Mouse (Mus musculus): ENCODE results near the gene Olfr543.
"Not testable (repeated sequence)": the region's sequence is repeated elsewhere in the genome, so short reads cannot be mapped to it uniquely, and the experiment has no call there.

Gene Olfr543

DNA sequence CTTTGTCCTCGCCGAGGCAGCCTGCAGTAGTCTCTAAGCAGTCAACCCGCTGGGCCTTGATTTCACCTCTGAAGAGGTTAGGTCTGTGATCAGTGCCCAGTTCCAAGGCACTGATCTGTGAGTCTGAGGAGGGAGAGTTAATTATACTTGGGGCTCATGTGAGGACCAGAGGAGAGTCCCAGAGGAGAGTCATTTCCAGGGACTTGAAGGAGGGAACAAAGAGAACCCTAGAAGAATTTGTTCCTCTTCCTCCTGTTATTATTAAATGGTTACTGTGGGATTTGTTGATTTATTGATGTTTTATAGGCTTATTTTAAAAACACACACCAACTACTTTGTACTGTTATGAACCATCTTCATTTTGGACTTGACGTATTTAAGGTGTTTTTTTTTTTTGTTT, at the start of gene Olfr543:
Olfr543 (minus strand) TSS at position 101 of the 400 bp plus-strand sequence.
- no peak for DNase-seq

DNA sequence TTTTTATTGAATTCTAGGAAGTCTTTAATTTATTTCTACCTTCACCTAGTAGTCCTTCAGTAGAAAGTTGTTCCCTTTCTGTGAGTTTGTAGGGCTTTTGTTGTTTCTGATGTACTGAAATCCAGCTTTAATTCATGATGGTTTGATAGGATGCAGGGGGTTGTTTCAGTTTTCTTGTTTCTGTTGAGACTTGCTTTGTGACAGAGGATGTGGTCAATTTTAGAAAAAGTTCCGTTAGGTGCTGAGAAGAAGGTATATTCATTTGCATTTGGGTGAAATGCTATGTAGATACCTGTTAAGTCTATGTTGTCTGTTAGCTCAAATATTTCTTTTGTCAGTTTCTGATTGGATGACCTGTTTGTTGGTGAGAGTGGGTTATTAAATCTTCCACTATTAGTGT, 47.6 kb upstream of the Olfr543 start:
- DNase-seq = no peak

DNA sequence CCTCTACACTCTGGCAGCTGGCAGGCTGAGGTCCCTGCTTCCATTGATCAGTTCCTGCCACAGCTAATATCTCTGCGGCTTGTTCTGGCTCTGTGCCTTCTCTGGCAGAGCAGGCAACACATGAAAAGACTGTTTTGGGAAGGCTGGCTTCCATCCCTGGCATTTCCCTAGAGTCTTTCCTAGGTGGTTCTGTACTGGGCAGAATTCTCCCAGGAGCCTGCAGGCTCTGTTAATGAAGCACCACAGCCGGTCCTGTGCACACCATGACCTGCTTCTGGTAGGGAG, 35.5 kb upstream of the Olfr543 start:
- no peak for DNase-seq

DNA sequence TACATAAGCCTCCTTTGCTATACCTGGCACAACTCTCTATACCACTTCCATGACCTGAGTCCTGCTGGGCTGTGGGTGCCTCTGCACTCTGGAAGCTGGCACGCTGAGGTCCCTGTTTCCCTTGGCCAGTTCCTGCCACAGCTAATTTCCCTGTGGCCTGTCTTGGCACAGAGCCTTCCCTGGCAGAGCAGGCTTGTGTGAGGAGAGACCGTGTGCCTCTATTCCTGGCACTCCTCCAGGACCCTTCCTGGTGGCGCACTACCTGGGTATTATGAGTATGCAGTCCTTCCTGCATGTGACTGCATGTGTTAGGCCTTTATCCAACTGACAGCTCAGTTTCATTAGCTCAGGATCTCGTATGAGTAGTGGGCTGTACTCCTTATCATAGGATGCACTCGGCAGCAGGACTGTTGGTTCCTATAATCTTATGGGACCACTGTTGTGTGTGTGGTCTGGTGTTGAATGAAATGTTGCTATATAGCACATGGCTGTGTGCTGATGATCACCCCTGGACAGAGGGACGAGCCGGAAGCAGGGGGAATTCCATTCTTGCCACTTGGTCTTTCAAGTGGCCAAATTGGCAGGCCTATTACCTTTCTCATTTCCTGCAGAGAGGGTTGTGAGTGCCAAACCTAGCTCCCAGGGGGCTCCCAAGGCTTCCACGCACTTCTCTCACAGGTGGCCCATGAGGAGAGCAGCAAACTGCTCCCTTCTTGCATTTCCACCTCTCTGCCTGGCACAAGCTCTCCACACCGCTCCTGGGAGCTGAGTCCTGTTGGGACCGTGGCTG, 35.0 kb upstream of the Olfr543 start:
- peak; percentile 21 for DNase-seq

DNA sequence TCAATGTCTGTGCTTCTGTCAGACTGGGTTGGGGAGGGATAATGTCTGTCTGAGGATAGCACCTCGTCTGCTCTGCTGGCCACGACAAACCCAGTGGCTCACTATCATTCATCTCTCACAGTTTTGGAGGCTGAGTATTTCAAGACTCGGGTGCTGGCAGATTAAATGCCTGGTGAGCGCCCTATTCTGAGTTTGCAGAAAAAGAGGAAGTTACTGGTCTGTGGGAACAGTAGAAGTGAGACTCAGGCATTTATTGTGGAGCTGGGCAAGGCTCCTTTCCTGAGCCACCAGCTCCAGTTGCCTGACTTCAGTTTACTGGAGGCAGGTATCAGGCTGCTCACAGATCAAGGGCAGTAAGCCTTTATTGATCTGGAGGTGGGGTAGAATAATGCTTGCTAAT, 32.7 kb upstream of the Olfr543 start:
- DNase-seq = no peak

DNA sequence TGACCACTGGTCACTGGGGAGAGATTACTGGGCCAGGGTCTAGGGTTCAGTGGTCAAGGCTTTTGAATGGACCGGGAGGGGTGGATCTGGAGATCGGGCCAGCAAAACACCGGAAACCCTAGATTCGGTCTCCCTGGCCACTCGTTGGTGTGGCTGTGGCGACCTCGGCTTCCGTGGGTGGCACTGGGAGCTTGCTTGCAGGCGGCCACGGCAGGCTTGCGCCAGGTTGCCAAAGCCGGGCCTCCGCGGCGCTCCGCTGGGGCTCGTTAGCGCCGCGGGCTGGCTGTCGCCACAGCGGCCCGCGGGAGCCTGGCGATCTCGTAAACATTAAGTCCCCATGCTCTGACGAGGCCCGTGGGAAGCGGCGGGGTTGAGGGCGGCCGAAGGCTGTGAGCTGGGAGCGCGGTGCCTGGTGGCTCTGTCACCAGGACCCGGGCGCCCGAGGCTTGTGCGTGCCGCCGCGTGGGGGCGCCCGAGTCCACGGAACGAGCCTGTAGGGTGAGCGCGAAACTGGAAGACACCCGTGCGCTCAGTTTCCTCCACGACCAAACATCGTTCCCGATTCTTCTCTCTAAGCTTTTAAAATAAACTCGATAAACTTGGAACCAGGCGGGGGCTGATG, 31.4 kb upstream of the Olfr543 start:
- DNase-seq = peak; percentile 85

DNA sequence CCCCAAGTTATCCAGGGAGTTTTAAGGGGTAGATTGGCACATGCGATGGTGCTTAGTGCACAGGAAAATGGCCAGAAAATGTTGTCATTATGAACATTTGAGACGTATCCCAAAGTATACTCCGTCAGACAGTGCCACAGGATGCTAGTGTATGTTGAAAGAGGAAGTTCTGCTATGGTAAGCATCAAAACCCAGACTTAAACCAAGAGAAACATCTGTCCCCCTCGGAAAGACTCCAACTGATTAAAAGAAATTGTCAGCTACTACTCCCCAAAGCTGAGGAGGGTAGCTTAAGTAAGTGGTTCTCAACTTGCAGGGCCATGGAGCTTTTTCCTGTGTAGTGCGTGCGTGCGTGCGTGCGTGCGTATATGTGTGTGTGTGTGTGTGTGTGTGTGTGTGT, 30.4 kb upstream of the Olfr543 start:
- no peak for DNase-seq

DNA sequence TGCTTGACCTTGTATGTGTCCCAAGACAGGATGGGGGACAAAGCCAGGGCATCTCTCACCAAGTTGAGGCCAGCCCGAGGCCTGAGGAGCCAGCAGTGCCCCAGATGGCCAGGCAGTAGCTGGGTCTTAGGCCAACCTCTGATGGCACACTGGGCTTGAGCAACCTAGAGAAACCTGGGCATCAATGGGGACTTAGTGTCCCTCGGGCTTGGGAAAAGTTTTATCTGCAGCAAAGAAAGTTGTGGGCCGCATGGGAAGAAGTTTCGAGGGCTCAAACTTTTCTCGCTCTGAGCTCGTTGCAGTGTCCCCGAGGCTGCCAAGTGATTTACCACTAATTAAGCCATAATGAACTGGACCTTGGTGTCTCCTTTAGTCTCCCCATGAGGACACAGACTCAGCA, 28.2 kb upstream of the Olfr543 start:
- DNase-seq = no peak

DNA sequence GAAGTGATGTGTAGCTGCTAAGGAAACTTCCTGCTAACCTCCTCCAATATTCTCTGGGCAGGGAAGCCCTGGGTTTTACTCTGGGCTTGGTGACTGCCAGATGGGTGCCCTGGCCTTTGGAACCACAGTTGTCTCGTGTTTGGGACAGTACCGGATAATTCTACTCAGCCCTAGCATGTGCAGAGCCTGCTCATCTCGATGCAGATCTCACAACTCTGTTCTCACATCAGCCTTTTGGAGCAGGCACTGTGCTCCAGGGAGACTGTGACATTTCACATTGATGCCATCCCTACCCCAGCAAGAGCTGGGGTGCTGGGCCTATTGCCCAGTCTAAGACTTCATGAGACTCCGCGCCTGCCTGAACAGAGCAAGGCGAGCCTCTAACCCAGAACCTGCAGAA, 27.2 kb upstream of the Olfr543 start:
- no peak for DNase-seq

DNA sequence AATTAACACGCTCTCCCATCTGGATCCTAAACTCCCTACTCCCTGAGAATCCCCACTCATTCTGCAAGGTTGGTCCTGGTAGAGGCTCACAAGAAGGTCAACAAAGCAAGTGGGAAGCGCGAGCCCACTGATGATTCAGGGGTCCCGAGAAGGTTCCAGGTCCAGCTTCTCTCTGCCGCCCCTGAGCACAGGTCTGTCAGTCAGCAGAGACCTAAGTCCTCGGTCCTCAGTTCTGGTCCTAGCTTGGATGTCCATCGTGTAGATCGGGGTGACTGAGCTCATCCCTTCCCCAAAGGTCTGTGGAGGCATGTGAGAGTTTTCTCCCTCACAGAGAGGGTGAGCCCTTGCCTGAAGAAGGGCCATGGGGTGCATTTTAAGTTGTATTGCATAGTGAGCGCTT, 26.6 kb upstream of the Olfr543 start:
- DNase-seq = no peak

DNA sequence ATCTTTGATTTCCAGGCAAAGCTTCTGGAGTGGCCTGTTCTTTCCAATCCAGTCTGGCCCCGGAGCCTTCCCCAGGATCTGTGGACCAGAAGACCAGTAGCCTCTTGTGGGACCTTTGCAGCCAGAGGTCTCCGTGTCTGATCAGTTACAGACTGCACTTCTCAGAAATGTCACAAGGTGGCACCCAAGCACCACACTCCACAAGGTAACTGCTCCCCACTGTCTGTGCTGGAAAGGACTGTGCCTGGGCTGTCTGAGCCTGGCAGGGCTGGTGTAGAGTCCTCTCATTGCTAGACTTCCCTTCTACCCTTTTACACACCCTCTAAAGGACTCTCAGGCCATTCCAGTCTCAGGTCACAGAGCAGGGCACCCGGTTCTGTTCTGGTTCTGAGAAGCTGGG, 25.4 kb upstream of the Olfr543 start:
- DNase-seq = peak; percentile 86

DNA sequence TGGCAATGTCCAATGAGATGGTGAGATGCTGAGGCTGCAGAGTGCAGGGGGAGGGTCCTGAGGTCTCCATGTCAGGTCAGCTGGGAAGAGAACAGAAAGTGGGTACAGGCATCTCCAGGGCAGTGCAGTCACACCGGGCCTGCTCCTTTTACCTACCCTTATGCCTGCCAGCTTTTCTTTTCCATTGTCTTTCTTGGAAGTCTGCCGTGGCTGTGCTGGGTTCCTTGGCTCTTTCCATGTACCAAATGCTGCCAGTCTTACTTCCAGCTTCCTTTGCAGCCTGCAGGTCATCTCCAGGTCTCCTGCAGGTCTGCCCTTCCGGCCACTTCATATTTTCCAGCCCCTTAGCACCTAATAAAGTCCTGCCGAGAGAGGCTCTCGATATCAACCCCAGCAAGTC, 20.5 kb upstream of the Olfr543 start:
- no peak for DNase-seq

DNA sequence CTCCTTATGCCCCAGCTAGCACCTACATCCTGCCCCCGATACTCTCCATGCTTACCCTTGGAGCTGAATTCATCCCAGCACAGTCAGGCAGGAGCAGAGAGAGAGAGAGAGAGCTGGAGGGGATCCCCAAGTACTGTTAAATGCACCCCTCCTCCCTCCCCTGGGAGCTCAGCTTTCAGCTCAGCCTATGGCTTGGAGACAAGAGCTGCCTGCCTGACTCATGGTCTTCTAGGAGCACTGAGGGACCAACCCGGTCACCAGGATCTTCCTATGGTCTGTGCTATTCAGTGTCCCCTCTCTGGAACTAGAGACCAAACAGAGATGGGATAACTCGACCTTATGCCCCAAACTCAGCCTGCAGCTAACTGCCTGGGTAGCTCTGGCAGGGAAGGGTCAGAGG, 18.0 kb upstream of the Olfr543 start, which contains the start of gene Olfr545:
Olfr545 (minus strand) TSS at position 101 of the 400 bp plus-strand sequence.
- no peak for DNase-seq

DNA sequence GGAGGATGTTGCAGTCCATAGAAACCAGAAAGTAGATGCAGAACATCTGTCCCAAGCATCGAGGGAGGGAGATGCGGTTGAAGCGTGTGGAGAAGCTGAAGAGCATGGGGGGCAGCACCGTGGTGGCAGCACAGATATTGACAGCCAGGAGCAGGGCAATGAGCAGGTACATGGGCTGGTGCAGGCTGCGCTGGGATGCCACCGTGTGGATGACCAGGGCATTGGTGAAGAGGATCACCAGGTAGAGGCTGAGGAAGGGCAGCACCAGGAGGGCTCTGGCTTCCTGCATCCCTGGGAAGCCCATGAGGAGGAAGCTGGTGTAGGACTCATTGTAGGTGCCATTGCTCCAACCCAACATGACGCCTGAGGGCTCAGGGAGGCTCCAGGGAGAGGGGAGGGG, 12.9 kb upstream of the Olfr543 start:
- DNase-seq = not testable (repeated sequence)

DNA sequence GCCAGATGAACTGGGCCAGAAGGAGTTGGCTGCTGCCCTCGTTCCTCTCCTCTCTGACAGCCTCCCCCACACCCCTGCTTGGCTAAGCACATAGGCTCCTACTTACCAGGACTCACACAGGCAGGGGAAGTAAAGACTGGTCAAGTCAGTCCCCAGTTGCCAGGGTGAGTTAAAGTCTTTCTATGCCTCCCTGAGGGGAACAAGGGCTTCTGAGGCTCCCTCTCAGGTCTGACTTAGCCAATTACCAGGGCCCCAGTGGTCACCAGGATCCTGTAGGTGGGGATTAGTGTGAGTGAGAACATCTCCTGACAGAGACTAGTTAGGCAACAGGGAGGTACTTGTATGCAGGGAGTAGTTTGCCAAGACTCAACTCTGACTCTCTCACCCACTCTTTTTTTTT, 6.7 kb upstream of the Olfr543 start, which contains the start of gene Olfr544:
Olfr544 (minus strand) TSS at position 153 of the 400 bp plus-strand sequence.
- DNase-seq = no peak

DNA sequence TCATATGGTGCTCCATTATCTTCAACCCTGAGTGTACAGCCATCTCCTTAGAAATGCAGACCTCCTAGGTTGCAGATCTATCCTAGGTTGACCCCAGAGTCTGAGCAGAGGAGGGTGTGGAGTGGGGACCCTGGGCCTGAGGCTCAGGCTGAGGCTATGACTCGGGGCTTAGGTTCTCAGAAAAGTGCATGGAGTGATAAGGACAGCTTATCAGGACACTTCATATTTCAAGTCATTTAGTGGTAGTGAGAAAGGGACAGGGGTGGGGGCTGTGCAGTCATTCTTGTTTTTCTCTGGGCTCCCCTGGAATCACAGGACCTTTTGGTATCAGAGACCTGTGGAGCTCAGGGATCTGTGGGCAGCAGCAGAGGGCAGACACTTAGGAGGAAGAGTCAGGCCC, 4.6 kb upstream of the Olfr543 start:
- DNase-seq = no peak

DNA sequence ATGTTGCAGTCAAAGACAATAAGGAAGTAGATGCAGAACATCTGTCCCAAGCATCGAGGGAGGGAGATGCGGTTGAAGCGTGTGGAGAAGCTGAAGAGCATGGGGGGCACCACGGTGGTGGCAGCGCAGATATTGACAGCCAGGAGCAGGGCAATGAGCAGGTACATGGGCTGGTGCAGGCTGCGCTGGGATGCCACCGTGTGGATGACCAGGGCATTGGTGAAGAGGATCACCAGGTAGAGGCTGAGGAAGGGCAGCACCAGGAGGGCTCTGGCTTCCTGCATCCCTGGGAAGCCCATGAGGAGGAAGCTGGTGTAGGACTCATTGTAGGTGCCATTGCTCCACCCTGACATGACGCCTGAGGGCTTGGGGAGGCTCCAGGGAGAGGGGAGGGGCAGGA, 3.3 kb upstream of the Olfr543 start:
- DNase-seq = not testable (repeated sequence)

DNA sequence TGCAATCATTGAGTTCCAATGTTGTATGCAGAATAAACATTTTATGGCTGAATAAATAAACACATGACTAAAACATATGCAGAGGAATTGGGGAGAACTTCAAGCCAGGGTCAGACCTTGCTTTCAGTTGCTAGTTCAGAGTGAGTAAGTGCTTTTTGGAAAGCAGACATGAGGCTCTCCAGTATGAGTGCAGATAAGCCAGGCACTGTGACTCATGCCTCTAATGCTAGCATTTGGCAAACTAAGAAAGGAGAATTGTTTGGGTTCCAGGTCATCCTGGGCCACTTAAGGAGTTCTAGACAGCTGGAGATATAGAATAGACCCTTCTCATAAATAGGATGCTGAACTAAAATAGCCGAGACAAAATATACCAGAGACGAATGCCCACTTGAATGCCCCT, 2.2 kb upstream of the Olfr543 start:
- DNase-seq = peak; percentile 21

DNA sequence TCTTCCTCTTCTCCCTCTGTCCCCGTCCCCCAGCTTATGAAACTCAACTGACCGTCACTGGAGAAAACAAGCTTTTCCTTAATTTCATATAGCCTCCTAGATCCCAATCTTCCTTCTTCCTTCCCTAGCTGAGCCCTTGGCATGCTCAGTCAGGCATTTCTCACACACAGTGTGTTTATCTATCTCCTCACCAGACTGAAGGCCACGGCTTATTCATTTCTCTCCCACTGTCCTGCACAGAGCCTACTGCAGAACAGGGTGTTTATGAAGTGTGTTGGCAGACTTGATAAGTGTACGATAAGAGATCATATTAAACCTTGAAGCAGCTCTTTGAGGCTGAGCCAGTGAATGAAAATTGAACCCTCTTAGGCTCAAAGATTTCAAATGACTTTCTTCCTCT, 658 bp downstream of the Olfr543 start:
- DNase-seq = peak; percentile 10

DNA sequence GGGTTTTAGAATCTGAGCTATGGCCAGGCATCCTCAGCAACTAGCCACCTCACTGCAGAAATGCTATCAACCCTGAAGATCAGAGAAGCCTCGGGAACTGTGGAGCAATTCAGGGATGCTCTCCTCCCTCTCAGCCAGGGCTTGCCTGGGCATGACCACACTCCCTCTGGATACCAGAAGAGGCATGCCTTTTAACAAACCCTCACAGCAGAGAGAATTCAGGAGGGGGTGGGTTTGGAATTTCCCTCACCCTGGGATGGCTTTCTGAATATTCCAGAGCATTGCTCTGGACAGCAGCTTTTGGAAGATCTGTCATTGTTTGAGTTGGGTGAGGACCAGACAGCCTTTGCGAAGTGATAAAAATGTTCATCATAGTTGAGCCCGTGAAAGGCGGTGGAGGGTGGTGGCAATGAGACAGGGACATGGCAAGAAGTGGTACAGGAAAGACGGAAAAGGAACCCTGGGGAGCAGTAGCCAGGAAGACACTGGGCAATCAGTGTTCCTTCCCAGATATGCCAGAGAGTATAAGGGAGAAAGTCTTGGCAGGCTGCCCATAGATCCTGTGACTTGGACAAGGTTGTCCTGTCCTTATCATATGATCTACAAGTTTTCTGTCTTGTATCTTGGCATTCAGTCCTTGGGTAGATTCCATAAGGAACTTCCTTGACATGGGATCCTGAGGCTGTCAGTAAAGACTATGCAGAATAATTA, 2.0 kb downstream of the Olfr543 start:
- peak; percentile 83 for DNase-seq

DNA sequence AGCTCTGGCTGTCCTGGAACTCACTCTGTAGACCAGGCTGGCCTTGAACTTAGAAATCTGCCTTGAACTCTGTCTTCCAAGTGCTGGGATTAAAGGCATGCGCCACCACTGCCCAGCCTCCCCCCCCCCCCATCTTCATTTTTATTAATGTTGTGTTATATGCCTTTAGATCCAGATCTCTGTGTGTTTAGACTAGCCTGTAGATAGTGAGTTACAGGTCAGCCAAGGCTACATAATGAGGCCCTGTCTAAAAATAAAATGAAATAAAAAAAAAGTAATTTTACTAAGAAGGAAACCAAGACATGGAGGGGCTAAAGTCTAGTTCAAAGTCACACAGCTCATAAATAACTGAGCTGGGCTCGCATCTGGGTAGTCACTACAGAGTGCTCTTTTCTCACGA, 2.6 kb downstream of the Olfr543 start:
- DNase-seq = no peak

DNA sequence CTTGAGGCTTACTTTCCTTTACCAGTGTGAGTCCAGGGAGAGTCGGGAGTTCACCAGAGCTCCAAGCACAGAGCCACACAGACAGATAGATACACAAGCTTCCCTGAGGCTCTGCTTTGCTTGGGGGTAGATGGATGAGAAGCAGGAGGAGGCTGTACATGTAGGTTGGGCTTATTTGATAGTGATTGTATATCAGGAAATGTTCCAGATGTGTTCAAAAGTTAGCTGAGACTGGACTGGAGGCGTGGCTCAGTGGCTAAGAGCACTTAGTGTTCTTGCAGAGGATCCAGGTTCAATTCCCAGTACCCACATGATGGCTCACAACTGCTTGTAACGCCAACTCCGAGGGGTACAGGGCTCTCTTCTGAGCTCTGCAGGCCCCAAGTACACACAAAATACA, 3.1 kb downstream of the Olfr543 start:
- no peak for DNase-seq

DNA sequence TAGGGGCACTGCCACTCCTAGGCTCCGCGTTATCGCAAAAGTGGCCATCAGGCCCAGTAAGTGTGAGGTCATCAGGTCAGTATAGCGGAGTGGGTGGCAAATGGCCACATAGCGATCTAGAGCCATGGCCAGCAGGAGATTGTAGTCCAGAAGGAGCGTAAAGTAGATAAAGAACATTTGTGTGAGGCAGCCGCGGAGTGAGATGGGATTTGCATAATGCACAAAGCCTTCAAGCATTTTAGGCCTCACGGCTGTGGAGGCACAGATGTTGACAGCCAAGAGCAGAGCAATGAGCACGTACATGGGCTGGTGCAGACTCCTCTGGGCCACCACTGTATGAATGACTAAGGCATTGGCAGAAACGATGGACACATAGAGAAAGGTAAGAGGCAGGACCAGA, 4.1 kb downstream of the Olfr543 start:
- no peak for DNase-seq

DNA sequence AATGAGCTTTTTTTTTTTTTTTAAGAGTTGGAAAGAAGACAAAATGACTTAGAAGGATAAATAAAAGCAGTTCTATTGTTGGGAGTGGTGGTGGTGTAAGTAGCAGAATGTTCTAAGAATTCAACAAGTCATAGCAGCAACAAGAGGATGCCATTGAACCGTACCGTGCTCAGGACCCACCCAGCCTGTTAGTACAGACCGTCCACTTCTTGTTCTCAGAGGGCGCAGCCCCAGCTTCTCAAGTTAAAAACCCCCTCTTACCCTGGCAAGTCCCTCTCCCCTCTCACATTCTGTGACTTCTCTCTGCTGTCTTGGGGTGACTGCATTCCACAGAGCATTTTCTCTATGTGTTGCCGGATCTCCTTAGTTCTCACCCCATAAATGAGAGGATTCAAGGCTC, 4.9 kb downstream of the Olfr543 start:
- DNase-seq = no peak
